Mouse (Mus musculus) v-Abl transformed pro-B cells (cell line): ENCODE data around the gene Ptprh.

Source experiments
- in situ Hi-C, 2 experiments: fragments of 400-800 bp; cut with MboI; formaldehyde crosslinking; loops; one replicate each; pipeline ENCODE4 v1.15.1; 2025; ENCODE audit not compliant: unreplicated experiment in 2 of 2

The Ptprh gene

GRCm38 (mm10) chr7:4509863-4510608, 93.8 kb downstream of the Ptprh start:
- in situ Hi-C loops: loop anchor here (5.0 to 25.0 kb wide), 4 partner anchors 73 to 898 kb away; partner anchors contain the start of genes Mboat7 (in 1 of the 2), Rps9 (in 1 of the 2), Tmc4 (in 1 of the 2) and Tsen34 (in 1 of the 2)

GRCm38 (mm10) chr7:4508739-4509116, 95.1 kb downstream of the Ptprh start:
- in situ Hi-C loops: loop anchor here (10.0 to 25.0 kb wide), 2 partner anchors 804 to 821 kb away; partner anchors contain the start of genes Mboat7 (in 1 of the 2), Rps9 (in 1 of the 2), Tmc4 (in 1 of the 2) and Tsen34 (in 1 of the 2)

GRCm38 (mm10) chr7:4508062-4508738, 95.6 kb downstream of the Ptprh start:
- in situ Hi-C loops: loop anchor here (10.0 to 25.0 kb wide), 2 partner anchors 803 to 821 kb away; partner anchors contain the start of genes Mboat7 (in 1 of the 2), Rps9 (in 1 of the 2), Tmc4 (in 1 of the 2) and Tsen34 (in 1 of the 2)

GRCm38 (mm10) chr7:4507220-4507619, 96.6 kb downstream of the Ptprh start:
- in situ Hi-C loops: loop anchor here (10.0 to 25.0 kb wide), 2 partner anchors 802 to 820 kb away; partner anchors contain the start of genes Mboat7 (in 1 of the 2), Rps9 (in 1 of the 2), Tmc4 (in 1 of the 2) and Tsen34 (in 1 of the 2)

- in situ Hi-C loops: loop anchor here (10.0 to 25.0 kb wide), 2 partner anchors 800 to 818 kb away; partner anchors contain the start of genes Mboat7 (in 1 of the 2), Rps9 (in 1 of the 2), Tmc4 (in 1 of the 2) and Tsen34 (in 1 of the 2)
These were observed 99.0 kb downstream of the Ptprh start for GRCm38 (mm10) chr7:4504646-4505435.

GRCm38 (mm10) chr7:4503858-4504257, 100.0 kb downstream of the Ptprh start:
- in situ Hi-C loops: loop anchor here (10.0 to 25.0 kb wide), 2 partner anchors 799 to 817 kb away; partner anchors contain the start of genes Mboat7 (in 1 of the 2), Rps9 (in 1 of the 2), Tmc4 (in 1 of the 2) and Tsen34 (in 1 of the 2)

- in situ Hi-C loops: loop anchor here (10.0 to 25.0 kb wide), 2 partner anchors 798 to 816 kb away; partner anchors contain the start of genes Mboat7 (in 1 of the 2), Rps9 (in 1 of the 2), Tmc4 (in 1 of the 2) and Tsen34 (in 1 of the 2)
These were observed 100.7 kb downstream of the Ptprh start for GRCm38 (mm10) chr7:4503100-4503499.

- in situ Hi-C loops: loop anchor here (10.0 to 25.0 kb wide), 2 partner anchors 798 to 815 kb away; partner anchors contain the start of genes Mboat7 (in 1 of the 2), Rps9 (in 1 of the 2), Tmc4 (in 1 of the 2) and Tsen34 (in 1 of the 2)
These were observed 101.3 kb downstream of the Ptprh start for GRCm38 (mm10) chr7:4502421-4503090.

GRCm38 (mm10) chr7:4501558-4502397, 102.1 kb downstream of the Ptprh start, which contains the start of gene Ppp1r12c:
Gene Ppp1r12c, minus strand, starts transcription at chr7:4501680.
- in situ Hi-C loops: loop anchor here (10.0 to 25.0 kb wide), 2 partner anchors 797 to 814 kb away; partner anchors contain the start of genes Mboat7 (in 1 of the 2), Rps9 (in 1 of the 2), Tmc4 (in 1 of the 2) and Tsen34 (in 1 of the 2)

- in situ Hi-C loops: loop anchor here (10.0 to 25.0 kb wide), 2 partner anchors 796 to 814 kb away; partner anchors contain the start of genes Mboat7 (in 1 of the 2), Rps9 (in 1 of the 2), Tmc4 (in 1 of the 2) and Tsen34 (in 1 of the 2)
These were observed 102.9 kb downstream of the Ptprh start for GRCm38 (mm10) chr7:4500892-4501471.

- in situ Hi-C loops: no loop called here
These were observed 104.8 kb downstream of the Ptprh start for GRCm38 (mm10) chr7:4499034-4499433.
